Mouse (Mus musculus) heart, adult 2 months (tissue): ENCODE data around the gene Sstr1.

Experiments used
- EP300 ChIP-seq: fragments of 200-500 bp; IDR thresholded peaks from 2 replicates; pipeline ENCODE4 v1.6.1; 2011; ENCODE audit warnings: low read depth, low read length, control low read depth; ENCODE audit not compliant: insufficient read depth
- POLR2A ChIP-seq: fragments of 200-500 bp; IDR thresholded peaks from 2 replicates; pipeline ENCODE4 v1.6.1; 2011; ENCODE audit warnings: mild to moderate bottlenecking, low read depth, low read length, control low read depth; ENCODE audit not compliant: insufficient read depth

- no peak for TF ChIP-seq EP300
- TF ChIP-seq POLR2A, result no peak
These were observed 7.5 kb downstream of the Sstr1 start for GRCm38 (mm10) chr12:58219078-58219477.
